Comparison of ENCODE assay signal across 17 mouse cellular contexts in the genomic region with DNA sequence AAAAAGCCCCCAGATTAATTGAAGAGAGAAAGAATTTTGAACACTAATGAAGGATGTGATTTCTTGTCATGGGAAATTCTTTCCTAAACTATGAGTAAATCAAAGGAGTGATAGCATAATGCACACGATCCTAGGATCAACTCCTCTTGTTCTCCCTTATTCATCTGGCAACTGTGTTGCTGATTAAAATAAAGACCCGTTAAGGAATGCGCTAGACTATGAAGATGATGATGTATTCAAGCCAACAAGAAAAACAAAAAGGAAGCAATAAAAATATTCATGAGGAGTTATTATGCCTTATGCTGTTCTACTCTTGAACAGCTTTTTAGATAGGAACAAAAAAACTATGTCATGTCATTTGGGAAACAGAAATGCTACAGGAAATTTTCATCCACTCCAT.
"Had no signal": no experiment of that assay in that cellular context is flagged by ENCODE, and none has a peak within 500 bp of the region (broad histone marks: within the 10 kb centered on the region; RNA-seq: fewer than 3 reads in every experiment).

No protein-coding gene starts in this region.

- H3K4me3 ChIP-seq: lung, embryonic 15.5 days; megakaryocyte, embryonic 14.5 days; midbrain, embryonic 13.5 days; midbrain, embryonic 15.5 days; neural tube, embryonic 12.5 days; stomach, embryonic 15.5 days had no signal

- H3K9me3 ChIP-seq: lung, embryonic 15.5 days; megakaryocyte, embryonic 14.5 days; midbrain, embryonic 13.5 days; midbrain, embryonic 15.5 days; neural tube, embryonic 12.5 days; stomach, embryonic 15.5 days had no signal

- H3K36me3 ChIP-seq: lung, embryonic 15.5 days; midbrain, embryonic 13.5 days; midbrain, embryonic 15.5 days; neural tube, embryonic 12.5 days; stomach, embryonic 15.5 days had no signal

- DNase-seq: lung, adult 18-20 months; lung, postnatal 14 days; lung, postnatal 36 days; right cerebral cortex, postnatal 14 days; thymus, adult 2 months; thymus, postnatal 25 days; thymus, postnatal 4 days had no signal

- H3K4me1 ChIP-seq: lung, embryonic 15.5 days; megakaryocyte, embryonic 14.5 days; midbrain, embryonic 13.5 days; midbrain, embryonic 15.5 days; neural tube, embryonic 12.5 days; stomach, embryonic 15.5 days had no signal

- H3K9ac ChIP-seq: lung, embryonic 15.5 days; midbrain, embryonic 13.5 days; midbrain, embryonic 15.5 days; neural tube, embryonic 12.5 days; stomach, embryonic 15.5 days had no signal

- H3K27me3 ChIP-seq: lung, embryonic 15.5 days; megakaryocyte, embryonic 14.5 days; midbrain, embryonic 13.5 days; midbrain, embryonic 15.5 days; neural tube, embryonic 12.5 days; stomach, embryonic 15.5 days had no signal

- H3K4me2 ChIP-seq: lung, embryonic 15.5 days; midbrain, embryonic 11.5 days; midbrain, embryonic 13.5 days; midbrain, embryonic 15.5 days; neural tube, embryonic 12.5 days; stomach, embryonic 15.5 days had no signal

- H3K27ac ChIP-seq: lung, embryonic 15.5 days; macrophage; midbrain, embryonic 13.5 days; midbrain, embryonic 15.5 days; neural tube, embryonic 12.5 days; stomach, embryonic 15.5 days; stomach, postnatal 0 days had no signal

- ATAC-seq: lung, postnatal 0 days; midbrain, embryonic 13.5 days; midbrain, embryonic 15.5 days had no signal
